Mouse (Mus musculus): Measurements from ENCODE around the gene Isca1. TPM values are rescaled to one million over a fixed set of nuclear protein-coding genes. Genes with fewer than 3 reads are reported as not detected.

The Isca1 gene
- total RNA-seq, 2 experiments from 2014 or later, result 171 to 180 TPM

Other genes with a start within 250 kb of the Isca1 start
- 10 to 100 TPM; 50.6 to 53.5 TPM for gene Agtpbp1, start 184.6 kb downstream of the Isca1 start, total RNA-seq (2021)
- gene Naa35, start 184.6 kb downstream of the Isca1 start, total RNA-seq (2021), result 10 to 100 TPM; 26.6 to 37.5 TPM
- 1 to 10 TPM; 5.0 to 6.5 TPM for gene Golm1, start 94.0 kb downstream of the Isca1 start, total RNA-seq (2021)
- gene 4921517D22Rik, start 75.7 kb downstream of the Isca1 start, total RNA-seq (2021), result not detected
- gene Spata31d1a, start 59.5 kb downstream of the Isca1 start, total RNA-seq (2021), result not detected
- gene Spata31d1b, start 57.5 kb downstream of the Isca1 start, total RNA-seq (2021), result not detected
- gene Spata31d1d, start 38.1 kb downstream of the Isca1 start, total RNA-seq (2021), result not detected
- under 1 TPM in 1 of 2 experiments, not detected in 1; 0.26 TPM for gene 1700014D04Rik, start 23.1 kb downstream of the Isca1 start, total RNA-seq (2021)
- not detected for gene Gm49354, start 12.4 kb upstream of the Isca1 start, total RNA-seq (2021)
- gene Tut7, start 53.3 kb upstream of the Isca1 start, total RNA-seq (2021), result 10 to 100 TPM; 38.7 to 40.8 TPM